Mouse (Mus musculus) testis, adult 2 months (tissue): ENCODE data around the gene Dgki.

Experiments used
- CTCF ChIP-seq: fragments of 200-500 bp; IDR thresholded peaks from 2 replicates; pipeline ENCODE4 v1.5.1; 2012; ENCODE audit warnings: low read depth, mild to moderate bottlenecking, inconsistent platforms, low read length, moderate library complexity; ENCODE audit not compliant: control insufficient read depth, insufficient read depth, insufficient replicate concordance
- POLR2A ChIP-seq: fragments of 200-500 bp; IDR thresholded peaks from 2 replicates; pipeline ENCODE4 v1.6.1; 2012; ENCODE audit warnings: low read depth, mild to moderate bottlenecking, inconsistent platforms, low read length, moderate library complexity; ENCODE audit not compliant: control insufficient read depth

- TF ChIP-seq POLR2A (no peak), CTCF (no peak)
Measured at GRCm38 (mm10) chr6:36850422-36851129, 449.4 kb downstream of the Dgki start.
